ENCODE assay signal across 13 mouse cellular contexts in genomic region chr19:24897896-24898736, GRCm38 (mm10). TPM values are rescaled to one million over a fixed set of nuclear protein-coding genes. Genes with fewer than 3 reads are reported as not detected.
DNase-seq lines count a peak whose midpoint lies in the region; ATAC-seq and TF ChIP-seq lines count a peak whose summit lies in the region.
"Had no signal": no experiment of that assay in that cellular context is flagged by ENCODE, and none has a peak within 500 bp of the region (broad histone marks: within the 10 kb centered on the region; RNA-seq: fewer than 3 reads in every experiment).

No protein-coding gene starts in this region.

- no peak for TF ChIP-seq CTCF in heart, adult 2 months (IDR thresholded peaks at IDR 0.05)

- H3K4me3 ChIP-seq in heart, embryonic 11.5 days (ENCODE audit: low read depth, low read length): peak overlapping the region; percentile 36; the same call in 1 of the 2 replicates
- H3K4me3 ChIP-seq in heart, adult 2 months: no peak overlapping the region
- H3K4me3 ChIP-seq in midbrain, embryonic 12.5 days: peak overlapping the region; percentile 27; the same call in 1 of the 2 replicates
- no peak overlapping the region for H3K4me3 ChIP-seq in midbrain, embryonic 16.5 days (ENCODE audit: low read depth, low read length)
- peak overlapping the region; percentile 40; the same call in 1 of the 2 replicates for H3K4me3 ChIP-seq in heart, embryonic 15.5 days
- H3K4me3 ChIP-seq: gastrocnemius, adult 2 months; layer of hippocampus, adult 2 months had no signal

- H3K9ac ChIP-seq in heart, embryonic 11.5 days (ENCODE audit: low read depth, low read length): no peak overlapping the region
- no peak overlapping the region for H3K9ac ChIP-seq in heart, adult 2 months (ENCODE audit: low read depth, low read length)
- H3K9ac ChIP-seq in midbrain, embryonic 12.5 days (replicated peaks): no peak overlapping the region
- no peak overlapping the region for H3K9ac ChIP-seq in midbrain, embryonic 16.5 days (ENCODE audit: low read depth, low read length)
- H3K9ac ChIP-seq in heart, embryonic 15.5 days: no peak overlapping the region

- H3K9me3 ChIP-seq in heart, embryonic 11.5 days (replicated peaks; ENCODE audit: control insufficient read depth, low read length): no peaks in the 10 kb centered on the region
- no peaks in the 10 kb centered on the region for H3K9me3 ChIP-seq in midbrain, embryonic 12.5 days
- H3K9me3 ChIP-seq in midbrain, embryonic 16.5 days (replicated peaks; ENCODE audit: control insufficient read depth, low read length, poor library complexity, severe bottlenecking): no peaks in the 10 kb centered on the region
- no peaks in the 10 kb centered on the region for H3K9me3 ChIP-seq in heart, embryonic 15.5 days (replicated peaks)

- ATAC-seq in heart, embryonic 11.5 days (replicated peaks; ENCODE audit: insufficient number of reproducible peaks, low FRiP score, low TSS enrichment): no peak
- no peak for ATAC-seq in midbrain, embryonic 12.5 days (ENCODE audit: low FRiP score, low read depth)
- no peak for ATAC-seq in midbrain, embryonic 16.5 days
- no peak for ATAC-seq in heart, embryonic 15.5 days (replicated peaks; ENCODE audit: insufficient number of reproducible peaks, insufficient read depth, low FRiP score, low read depth)

- intact Hi-C loops in heart, adult 2 months (cut with DNase I): no loop called here

- peaks cover 20% of the 10 kb centered on the region for H3K4me1 ChIP-seq in heart, embryonic 11.5 days (ENCODE audit: control insufficient read depth, insufficient read depth, low read length)
- H3K4me1 ChIP-seq in heart, adult 2 months (ENCODE audit: control insufficient read depth, insufficient read depth, low read length): no peaks in the 10 kb centered on the region; the same call in 1 of the 2 replicates
- peaks cover 26% of the 10 kb centered on the region for H3K4me1 ChIP-seq in midbrain, embryonic 12.5 days
- H3K4me1 ChIP-seq in midbrain, embryonic 16.5 days (ENCODE audit: control insufficient read depth, insufficient read depth, low read length): peaks cover 21% of the 10 kb centered on the region
- peaks cover 29% of the 10 kb centered on the region for H3K4me1 ChIP-seq in heart, embryonic 15.5 days (replicated peaks)

- peaks cover 73% of the 10 kb centered on the region for H3K27me3 ChIP-seq in heart, embryonic 11.5 days (ENCODE audit: control insufficient read depth, insufficient read depth, low read length)
- H3K27me3 ChIP-seq in heart, adult 2 months (ENCODE audit: control insufficient read depth, insufficient read depth, low read length): peaks cover 27% of the 10 kb centered on the region
- peaks cover 76% of the 10 kb centered on the region for H3K27me3 ChIP-seq in midbrain, embryonic 12.5 days
- H3K27me3 ChIP-seq in midbrain, embryonic 16.5 days (ENCODE audit: control insufficient read depth, insufficient read depth, low read depth, low read length): peaks cover 56% of the 10 kb centered on the region
- H3K27me3 ChIP-seq in heart, embryonic 15.5 days: peaks cover 74% of the 10 kb centered on the region

- WGBS in heart, embryonic 11.5 days (ENCODE audit: insufficient replicate concordance): 4% methylated on average over 20 of the region's 20 CpGs
- WGBS in heart, adult 2 months: 7% methylated on average over 20 of the region's 20 CpGs
- WGBS in midbrain, embryonic 12.5 days: 1% methylated on average over 19 of the region's 20 CpGs
- WGBS in midbrain, embryonic 16.5 days: under 1% methylated on average over 20 of the region's 20 CpGs
- WGBS in heart, embryonic 15.5 days: 3% methylated on average over 20 of the region's 20 CpGs

- no peaks in the 10 kb centered on the region for H3K79me2 ChIP-seq in heart, adult 2 months (replicated peaks; ENCODE audit: control insufficient read depth, insufficient read depth, low read length)

- peak overlapping the region; percentile 66 for H3K4me2 ChIP-seq in heart, embryonic 11.5 days
- peak overlapping the region; percentile 46 for H3K4me2 ChIP-seq in midbrain, embryonic 12.5 days (replicated peaks)
- H3K4me2 ChIP-seq in midbrain, embryonic 16.5 days (ENCODE audit: low read length): no peak overlapping the region
- H3K4me2 ChIP-seq in heart, embryonic 15.5 days: peak overlapping the region; percentile 57

- no peak for TF ChIP-seq EP300 in heart, adult 2 months (IDR thresholded peaks at IDR 0.05; ENCODE audit: insufficient read depth, low read depth, low read length)

- H3K36me3 ChIP-seq in heart, embryonic 11.5 days (ENCODE audit: control insufficient read depth, insufficient read depth, low read length): no peaks in the 10 kb centered on the region
- H3K36me3 ChIP-seq in heart, adult 2 months (ENCODE audit: control insufficient read depth, insufficient read depth, low read length): no peaks in the 10 kb centered on the region
- H3K36me3 ChIP-seq in midbrain, embryonic 12.5 days: no peaks in the 10 kb centered on the region
- H3K36me3 ChIP-seq in midbrain, embryonic 16.5 days (ENCODE audit: control insufficient read depth, insufficient read depth, low read length): no peaks in the 10 kb centered on the region
- H3K36me3 ChIP-seq in heart, embryonic 15.5 days: no peaks in the 10 kb centered on the region

- no peak for TF ChIP-seq POLR2A in heart, adult 2 months (IDR thresholded peaks at IDR 0.05; ENCODE audit: insufficient read depth, low read depth, low read length)

- H3K27ac ChIP-seq in heart, embryonic 11.5 days (ENCODE audit: low read depth, low read length): no peak overlapping the region
- no peak overlapping the region for H3K27ac ChIP-seq in heart, adult 2 months
- H3K27ac ChIP-seq in midbrain, embryonic 12.5 days (replicated peaks): no peak overlapping the region
- no peak overlapping the region for H3K27ac ChIP-seq in midbrain, embryonic 16.5 days (ENCODE audit: low read length)
- H3K27ac ChIP-seq in heart, embryonic 15.5 days: no peak overlapping the region
- H3K27ac ChIP-seq: gastrocnemius, adult 2 months; layer of hippocampus, adult 2 months; macrophage had no signal

- no peak for DNase-seq in heart, adult 2 months
- DNase-seq in retina, embryonic 14.5 days (ENCODE audit: low spot score): peak; percentile 52
- DNase-seq in cerebellum, adult 18-20 months: no peak
- DNase-seq in urinary bladder, postnatal 10 days (ENCODE audit: low spot score): no peak
- DNase-seq: cerebellum, adult 9-10 months; gastrocnemius, adult 2 months had no signal

RNA-seq across cellular contexts. Expression of gene Foxd4, which starts 2.9 kb away (rescaled TPM):
- polyA plus RNA-seq in heart, embryonic 11.5 days (2014; fragmentation: Nextera tagmentation; extraction: Ambion mirVana): not detected in 2 replicates
- not detected for total RNA-seq in heart, adult 2 months (2021)
- not detected in 2 replicates for polyA plus RNA-seq in heart, adult 2 months (2012; rRNA removed)
- 0.09 and 0.18 TPM in 2 replicates for polyA plus RNA-seq in midbrain, embryonic 12.5 days (2016; fragmentation: Nextera tagmentation; extraction: Ambion mirVana)
- polyA plus RNA-seq in midbrain, embryonic 16.5 days (2015; fragmentation: Nextera tagmentation; extraction: Ambion mirVana): 0.15 and 0.21 TPM in 2 replicates
- not detected in 2 replicates for polyA plus RNA-seq in heart, embryonic 15.5 days (2015; fragmentation: Nextera tagmentation; extraction: Ambion mirVana)
- total RNA-seq: gastrocnemius, adult 2 months; layer of hippocampus, adult 2 months had no signal
- polyA plus RNA-seq: C2C12, macrophage had no signal

RNA-seq across cellular contexts. Expression of gene Gm10053, which starts 22.6 kb away (rescaled TPM):
- 642 and 698 TPM in 2 replicates for polyA plus RNA-seq in heart, embryonic 11.5 days (2014; fragmentation: Nextera tagmentation; extraction: Ambion mirVana)
- total RNA-seq in heart, adult 2 months (2021): 100 to 1,000 TPM; 930 to 977 TPM
- polyA plus RNA-seq in heart, adult 2 months (2012; rRNA removed): 215 and 395 TPM in 2 replicates
- 203 and 209 TPM in 2 replicates for polyA plus RNA-seq in midbrain, embryonic 12.5 days (2016; fragmentation: Nextera tagmentation; extraction: Ambion mirVana)
- polyA plus RNA-seq in midbrain, embryonic 16.5 days (2015; fragmentation: Nextera tagmentation; extraction: Ambion mirVana): 243 and 260 TPM in 2 replicates
- 605 and 775 TPM in 2 replicates for polyA plus RNA-seq in heart, embryonic 15.5 days (2015; fragmentation: Nextera tagmentation; extraction: Ambion mirVana)

RNA-seq across cellular contexts. Expression of gene Pgm5, which starts 36.5 kb away (rescaled TPM):
- 5.3 and 6.3 TPM in 2 replicates for polyA plus RNA-seq in heart, embryonic 11.5 days (2014; fragmentation: Nextera tagmentation; extraction: Ambion mirVana)
- 100 to 1,000 TPM in 1 of 2 experiments, 10 to 100 TPM in 1; 93.8 to 103 TPM for total RNA-seq in heart, adult 2 months (2021)
- 48.6 and 95.9 TPM in 2 replicates for polyA plus RNA-seq in heart, adult 2 months (2012; rRNA removed)
- polyA plus RNA-seq in midbrain, embryonic 12.5 days (2016; fragmentation: Nextera tagmentation; extraction: Ambion mirVana): 0.64 and 0.93 TPM in 2 replicates
- 0.63 and 0.83 TPM in 2 replicates for polyA plus RNA-seq in midbrain, embryonic 16.5 days (2015; fragmentation: Nextera tagmentation; extraction: Ambion mirVana)
- 6.1 and 7.6 TPM in 2 replicates for polyA plus RNA-seq in heart, embryonic 15.5 days (2015; fragmentation: Nextera tagmentation; extraction: Ambion mirVana)

Comparison
In these comparisons a context has a peak if more than half of its experiments do, and no peak if none do; other contexts are left out.
1. H3K4me3 ChIP-seq: peak in heart, embryonic 11.5 days (single experiment), midbrain, embryonic 12.5 days (single experiment) and heart, embryonic 15.5 days (single experiment); none in heart, adult 2 months (single experiment) and midbrain, embryonic 16.5 days (single experiment).